Mouse (Mus musculus) heart, postnatal 36 days (tissue): ENCODE measurements at regions not wholly inside any gene's neighbourhood (a gene's known extent, or its start where the extent isn't known, plus 50 kb on each side); places are given as distances from the start of the nearest gene placed in this dataset.
"Not testable (repeated sequence)": the region's sequence is repeated elsewhere in the genome, so short reads cannot be mapped to it uniquely, and the experiment has no call there.

Source experiments
- DNase-seq, 2 experiments: peaks; one replicate each; pipeline ENCODE4 v3.0.0; 2021 to 2022
- intact Hi-C: fragments of 180-260 bp; cut with DNase I; formaldehyde crosslinking; loops from one replicate; pipeline ENCODE4 v1.15.1; 2025

- DNase-seq: not testable (repeated sequence)
Measured at GRCm38 (mm10) chr16:56323828-56324227, 119.7 kb downstream of the Impg2 start.

GRCm38 (mm10) chr16:56349415-56349814 is 128.3 kb upstream of the Abi3bp start:
- intact Hi-C loops: no loop called here
- DNase-seq: no peak

More at GRCm38 (mm10) chr16:56323828-56324227, 119.7 kb downstream of the Impg2 start:
- intact Hi-C loops: not testable (repeated sequence)

GRCm38 (mm10) chr16:56352888-56353287 is 124.8 kb upstream of the Abi3bp start:
- intact Hi-C loops: no loop called here
- DNase-seq: no peak

GRCm38 (mm10) chr16:56359101-56359500 is 118.6 kb upstream of the Abi3bp start:
- intact Hi-C loops: no loop called here

GRCm38 (mm10) chr16:56360992-56361391 is 116.7 kb upstream of the Abi3bp start:
- intact Hi-C loops: no loop called here
- no peak for DNase-seq

More at GRCm38 (mm10) chr16:56359101-56359500, 118.6 kb upstream of the Abi3bp start:
- DNase-seq: no peak

- intact Hi-C loops: no loop called here
- DNase-seq: no peak
Measured at GRCm38 (mm10) chr16:56378356-56378755, 99.3 kb upstream of the Abi3bp start.

GRCm38 (mm10) chr16:56380680-56381079 is 97.0 kb upstream of the Abi3bp start:
- intact Hi-C loops: no loop called here
- no peak for DNase-seq

- intact Hi-C loops: no loop called here
- no peak for DNase-seq
Measured at GRCm38 (mm10) chr16:56386539-56386938, 91.1 kb upstream of the Abi3bp start.

- DNase-seq: no peak
- intact Hi-C loops: loop anchor here (5.0 kb wide), 1 partner anchor 59 kb away; no protein-coding TSS in a partner anchor
Measured at GRCm38 (mm10) chr16:56392843-56393242, 84.8 kb upstream of the Abi3bp start.

GRCm38 (mm10) chr16:56396586-56396985 is 81.1 kb upstream of the Abi3bp start:
- no peak for DNase-seq
- intact Hi-C loops: no loop called here

- no peak for DNase-seq
- intact Hi-C loops: no loop called here
Measured at GRCm38 (mm10) chr16:56399541-56399940, 78.1 kb upstream of the Abi3bp start.

- DNase-seq: peak; percentile 12 to 30
- intact Hi-C loops: no loop called here
Measured at GRCm38 (mm10) chr16:56423761-56424160, 53.9 kb upstream of the Abi3bp start.
